Mouse (Mus musculus) ES-Bruce4 (cell line): ENCODE data around the gene Slc7a1. TPM values are rescaled to one million over a fixed set of nuclear protein-coding genes. Genes with fewer than 3 reads are reported as not detected.

Experiments used
- H3K27ac ChIP-seq: 2 replicates; pipeline ENCODE4 v1.5.1; 2012; ENCODE audit warnings: low read length, inconsistent platforms; ENCODE audit not compliant: insufficient read depth
- H3K27me3 ChIP-seq: 2 replicates; pipeline ENCODE4 v1.6.1; 2012; ENCODE audit warnings: mild to moderate bottlenecking, low read length, inconsistent platforms; ENCODE audit not compliant: control insufficient read depth, poor library complexity, insufficient read depth, severe bottlenecking
- H3K36me3 ChIP-seq: 2 replicates; pipeline ENCODE4 v1.6.1; 2012; ENCODE audit warnings: inconsistent platforms, mild to moderate bottlenecking, low read length, moderate library complexity; ENCODE audit not compliant: control insufficient read depth, poor library complexity, insufficient read depth, severe bottlenecking
- H3K4me1 ChIP-seq: one replicate; pipeline ENCODE4 v1.8.1; 2011; ENCODE audit warnings: low read length; ENCODE audit not compliant: control insufficient read depth, insufficient read depth
- H3K4me3 ChIP-seq: 2 replicates; pipeline ENCODE4 v1.5.1; 2011; ENCODE audit warnings: low read depth, mild to moderate bottlenecking, low read length
- H3K9ac ChIP-seq: 2 replicates; pipeline ENCODE4 v1.6.1; 2012; ENCODE audit warnings: low read depth, mild to moderate bottlenecking, inconsistent platforms; ENCODE audit not compliant: poor library complexity, severe bottlenecking
- H3K9me3 ChIP-seq: replicated peaks from 2 replicates; pipeline ENCODE4 v1.6.1; 2012; ENCODE audit warnings: mild to moderate bottlenecking, low read length, inconsistent platforms; ENCODE audit not compliant: control insufficient read depth, poor library complexity, insufficient read depth, severe bottlenecking
- CTCF ChIP-seq: IDR thresholded peaks from one replicate; pipeline ENCODE4 v1.8.1; 2011; ENCODE audit warnings: low read depth, low read length
- EP300 ChIP-seq: IDR thresholded peaks from 2 replicates; pipeline ENCODE4 v1.6.1; 2011; ENCODE audit warnings: low read depth, low read length; ENCODE audit not compliant: insufficient read depth
- POLR2A ChIP-seq: IDR thresholded peaks from one replicate; pipeline ENCODE4 v1.8.1; 2011; ENCODE audit warnings: low read length; ENCODE audit not compliant: insufficient read depth
- polyA plus RNA-seq: library from polyadenylated mRNA; stranded (reverse); fragments of >200 nt; gene quantifications from 2 replicates; pipeline ENCODE4 v1.2.4, GENCODE M21; 2011; ENCODE audit warnings: low read depth; ENCODE audit not compliant: missing spikeins, insufficient read depth, insufficient read length

The Slc7a1 gene
- polyA plus RNA-seq, 1 experiment: 27.1 TPM

DNA sequence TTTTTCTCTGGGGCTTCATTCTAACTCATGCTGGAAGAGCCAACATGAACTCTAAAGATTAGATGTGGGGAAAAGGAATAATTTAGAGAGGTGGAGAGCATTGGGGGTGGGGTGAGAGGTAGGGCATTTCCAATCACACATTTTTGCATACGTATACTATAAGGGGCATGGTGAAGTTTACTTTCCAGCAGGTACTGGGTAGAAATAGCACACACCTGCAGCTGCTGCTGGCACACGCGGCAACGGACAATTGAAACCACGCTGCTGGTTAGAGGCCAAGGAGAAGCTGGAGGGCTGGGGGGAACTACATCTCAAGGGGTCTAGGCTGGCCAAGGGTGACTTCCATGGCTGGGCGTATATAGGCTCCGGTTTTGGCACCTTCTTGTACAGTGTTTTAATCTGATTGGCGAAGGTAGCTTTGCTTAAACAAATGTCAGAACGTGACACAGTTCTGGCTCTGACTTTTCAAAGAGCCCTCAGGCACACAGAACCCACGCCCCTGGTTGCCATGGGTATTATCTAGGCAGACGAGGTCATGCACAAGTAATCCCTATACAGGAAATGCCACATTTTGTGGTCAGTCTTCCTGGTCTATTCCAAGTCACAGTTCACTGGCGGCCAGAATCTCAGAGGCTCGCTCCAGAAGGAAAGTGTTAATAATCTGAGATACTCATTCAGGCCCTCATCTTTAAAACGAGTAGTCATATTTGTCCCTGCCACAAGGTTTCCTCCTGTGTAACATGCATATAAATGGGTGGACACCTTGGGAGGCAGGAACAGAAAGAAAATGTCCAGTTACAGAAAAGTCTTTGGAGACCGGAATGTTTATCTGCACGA is 38.6 kb downstream of the Slc7a1 start:
- Histone ChIP-seq H3K4me1 (peaks cover 5% of the 10 kb centered on the region), H3K36me3 (0 out of 2 replicates have a peak, but pooled peaks cover 3% of the 10 kb centered on the region), H3K27me3 (no peaks in the 10 kb centered on the region), H3K4me3 (no peak overlapping the region), H3K27ac (no peak overlapping the region), H3K9me3 (no peaks in the 10 kb centered on the region), H3K9ac (no peak overlapping the region)
- no peak for TF ChIP-seq CTCF
- TF ChIP-seq EP300: no peak
- TF ChIP-seq POLR2A: no peak

DNA sequence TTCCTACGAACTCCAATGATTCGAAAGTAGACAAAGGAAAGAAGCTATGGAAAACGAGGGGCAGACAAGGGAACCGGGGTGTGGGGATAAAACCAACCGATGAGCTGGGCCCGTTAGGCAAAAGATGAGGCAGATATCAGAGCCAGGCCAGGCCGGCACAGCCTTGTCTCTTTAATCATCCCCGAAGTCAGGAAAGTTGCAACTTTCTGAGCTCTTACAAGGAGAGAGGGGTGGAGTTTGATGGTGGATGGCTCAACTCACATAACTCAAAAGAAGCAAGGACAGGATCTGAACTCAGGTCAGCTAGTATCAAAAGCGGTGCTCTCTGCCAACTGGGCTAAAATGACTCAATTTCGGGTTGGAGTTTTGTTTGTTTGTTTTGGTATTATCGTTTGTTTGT is 40.6 kb downstream of the Slc7a1 start:
- Histone ChIP-seq H3K9me3 (no peaks in the 10 kb centered on the region), H3K27ac (no peak overlapping the region), H3K36me3 (peaks cover 6% of the 10 kb centered on the region; the same call in 1 of the 2 replicates), H3K9ac (no peak overlapping the region), H3K27me3 (no peaks in the 10 kb centered on the region), H3K4me3 (no peak overlapping the region), H3K4me1 (peaks cover 3% of the 10 kb centered on the region)
- TF ChIP-seq CTCF: no peak
- TF ChIP-seq POLR2A: no peak
- no peak for TF ChIP-seq EP300

DNA sequence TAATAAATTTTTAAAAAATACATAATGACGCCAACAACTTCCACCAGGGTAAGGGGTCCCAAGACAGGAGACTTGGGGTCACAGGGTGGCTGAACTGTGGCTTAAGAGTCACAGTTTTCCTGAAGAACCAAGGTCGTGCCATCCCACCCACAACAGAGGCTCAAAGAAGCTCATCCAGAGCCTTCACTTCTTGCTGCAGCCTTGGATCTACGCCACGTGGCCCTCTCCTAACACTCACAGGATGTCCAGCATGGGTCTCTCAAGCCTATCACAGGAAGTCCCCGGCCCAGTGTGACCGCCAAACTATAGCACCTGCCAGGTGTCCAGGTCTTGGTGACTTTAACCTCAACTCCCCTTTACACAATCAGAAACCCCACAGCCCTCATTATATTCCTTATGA is 42.5 kb downstream of the Slc7a1 start:
- Histone ChIP-seq H3K9ac (no peak overlapping the region), H3K9me3 (no peaks in the 10 kb centered on the region), H3K36me3 (peaks cover 8% of the 10 kb centered on the region; the same call in 1 of the 2 replicates), H3K4me1 (peaks cover under 1% of the 10 kb centered on the region), H3K27me3 (no peaks in the 10 kb centered on the region), H3K4me3 (no peak overlapping the region), H3K27ac (no peak overlapping the region)
- TF ChIP-seq CTCF: no peak
- TF ChIP-seq EP300: no peak
- no peak for TF ChIP-seq POLR2A

DNA sequence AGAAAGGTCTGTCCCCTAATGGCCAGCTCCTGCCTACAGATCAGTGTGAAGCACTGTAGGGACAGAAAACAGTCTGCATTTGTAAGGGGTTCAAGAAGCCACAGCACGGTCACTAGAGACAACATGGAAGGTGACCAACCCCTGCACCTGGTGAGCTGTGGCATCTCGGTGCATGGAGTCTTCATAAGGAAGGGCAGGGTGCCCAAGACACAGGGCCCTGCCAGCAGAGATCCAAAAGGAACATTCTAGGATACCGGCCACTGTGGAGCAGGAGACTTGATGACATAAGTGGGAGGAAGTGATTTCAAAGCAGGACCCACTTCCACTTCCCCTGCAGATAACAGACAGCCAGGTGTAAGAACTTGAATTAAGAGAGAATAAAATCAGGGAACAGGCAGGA is 43.9 kb downstream of the Slc7a1 start:
- Histone ChIP-seq H3K27me3 (no peaks in the 10 kb centered on the region), H3K9ac (no peak overlapping the region), H3K4me1 (no peaks in the 10 kb centered on the region), H3K27ac (no peak overlapping the region), H3K9me3 (no peaks in the 10 kb centered on the region), H3K36me3 (peaks cover 8% of the 10 kb centered on the region; the same call in 1 of the 2 replicates), H3K4me3 (no peak overlapping the region)
- no peak for TF ChIP-seq CTCF
- no peak for TF ChIP-seq EP300
- TF ChIP-seq POLR2A: no peak

DNA sequence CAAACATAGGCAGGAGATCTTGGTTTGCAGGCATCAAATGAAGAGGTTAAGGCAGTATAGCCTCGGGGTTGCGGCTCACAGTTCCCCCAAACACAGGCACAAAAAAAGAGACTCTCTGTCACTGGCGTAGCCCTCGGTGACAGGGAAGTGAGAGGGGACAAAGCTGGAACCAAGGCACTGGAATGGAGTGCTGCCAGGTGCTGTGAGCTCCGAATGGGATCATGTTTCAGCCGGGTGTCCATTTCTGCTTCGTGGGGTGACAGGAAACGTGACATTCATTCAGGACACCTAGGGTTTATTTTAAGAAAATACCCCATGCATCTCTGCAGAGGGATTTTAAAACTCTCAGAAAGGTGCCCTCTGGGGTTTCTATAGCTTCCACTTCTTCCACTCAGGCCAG is 45.2 kb downstream of the Slc7a1 start:
- Histone ChIP-seq H3K36me3 (peaks cover 8% of the 10 kb centered on the region; the same call in 1 of the 2 replicates), H3K9ac (no peak overlapping the region), H3K4me3 (no peak overlapping the region), H3K27ac (no peak overlapping the region), H3K4me1 (no peaks in the 10 kb centered on the region), H3K9me3 (no peaks in the 10 kb centered on the region), H3K27me3 (no peaks in the 10 kb centered on the region)
- TF ChIP-seq POLR2A: no peak
- no peak for TF ChIP-seq CTCF
- TF ChIP-seq EP300: no peak

DNA sequence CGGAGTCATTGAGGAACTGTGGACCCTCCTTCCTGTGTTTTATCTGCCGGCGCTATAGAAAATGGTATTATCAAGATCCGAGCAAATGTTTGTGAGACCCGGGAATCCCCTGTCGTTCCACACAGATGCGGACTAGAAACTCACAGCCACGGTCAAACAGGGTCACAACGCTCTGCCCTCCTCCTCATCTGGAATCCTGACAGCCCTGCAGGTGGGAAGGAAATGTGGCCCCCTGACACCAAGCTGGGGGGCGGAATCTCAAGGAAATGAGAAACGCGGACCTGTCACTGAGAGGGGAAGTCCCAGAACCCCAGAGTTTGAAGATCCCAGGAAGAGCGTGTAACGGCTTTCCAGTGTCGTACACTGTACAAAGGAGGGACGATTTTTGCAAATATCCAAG is 46.3 kb downstream of the Slc7a1 start:
- TF ChIP-seq POLR2A (no peak), CTCF (no peak), EP300 (no peak)
- no peak overlapping the region for H3K4me3 ChIP-seq
- no peaks in the 10 kb centered on the region for H3K9me3 ChIP-seq
- H3K36me3 ChIP-seq: peaks cover 4% of the 10 kb centered on the region; the same call in 1 of the 2 replicates
- H3K27ac ChIP-seq: no peak overlapping the region
- no peak overlapping the region for H3K9ac ChIP-seq
- no peaks in the 10 kb centered on the region for H3K27me3 ChIP-seq
- no peaks in the 10 kb centered on the region for H3K4me1 ChIP-seq
